Mouse (Mus musculus) forebrain, embryonic 13.5 days (tissue): ENCODE data around the gene Vtcn1. TPM values are rescaled to one million over a fixed set of nuclear protein-coding genes. Genes with fewer than 3 reads are reported as not detected.
A peak's percentile ranks its signal among the peaks of the same experiment; 100 is the strongest.

ENCODE experiments used
- ATAC-seq: fragments of 200-750 bp; cut with Nextera tagmentation; 2 replicates; pipeline ENCODE4 v1.8.0; 2017
- H3K27ac ChIP-seq: fragments of 300-500 bp; sonication (generic); 2 replicates; pipeline ENCODE4 v1.5.1; 2015; ENCODE audit warnings: inconsistent platforms, mild to moderate bottlenecking, moderate library complexity
- H3K27me3 ChIP-seq: fragments of 300-500 bp; sonication (generic); 2 replicates; pipeline ENCODE4 v1.6.1; 2015; ENCODE audit warnings: mild to moderate bottlenecking, inconsistent platforms
- H3K36me3 ChIP-seq: fragments of 300-500 bp; sonication (generic); 2 replicates; pipeline ENCODE4 v1.6.1; 2015; ENCODE audit warnings: mild to moderate bottlenecking, inconsistent platforms; ENCODE audit not compliant: poor library complexity, severe bottlenecking
- H3K4me1 ChIP-seq: fragments of 300-500 bp; sonication (generic); 2 replicates; pipeline ENCODE4 v1.6.1; 2015; ENCODE audit warnings: inconsistent platforms
- H3K4me2 ChIP-seq: fragments of 300-500 bp; sonication (generic); 2 replicates; pipeline ENCODE4 v1.6.1; 2015; ENCODE audit warnings: inconsistent platforms, mild to moderate bottlenecking, moderate library complexity
- H3K4me3 ChIP-seq: fragments of 300-500 bp; sonication (generic); 2 replicates; pipeline ENCODE4 v1.5.1; 2015; ENCODE audit warnings: mild to moderate bottlenecking, inconsistent platforms
- H3K9ac ChIP-seq: fragments of 300-500 bp; sonication (generic); 2 replicates; pipeline ENCODE4 v1.6.1; 2015; ENCODE audit warnings: mild to moderate bottlenecking, inconsistent platforms
- H3K9me3 ChIP-seq: fragments of 300-500 bp; sonication (generic); replicated peaks from 2 replicates; pipeline ENCODE4 v1.6.1; 2016; ENCODE audit warnings: inconsistent platforms
- WGBS: fragments of 180-500 bp; shearing (Covaris S2); methylation state at CpG from one replicate; pipeline ENCODE4 v1.1.7; 2015; 5-methylcytosine and 5-hydroxymethylcytosine counted together
- polyA plus RNA-seq: library from polyadenylated mRNA; unstranded; fragments of >200 nt; fragmentation: Nextera tagmentation; extraction: Ambion mirVana; gene quantifications from 2 replicates; pipeline ENCODE4 v1.2.1, GENCODE M21; 2015

Vtcn1 gene
- polyA plus RNA-seq, 1 experiment from 2014 or later, result not detected

- 86% methylated on average over 6 of the region's 6 CpGs for WGBS
These were observed 83.3 kb downstream of the Vtcn1 start for GRCm38 (mm10) chr3:100908594-100908993.

GRCm38 (mm10) chr3:100910621-100911020, 85.4 kb downstream of the Vtcn1 start:
- Histone ChIP-seq H3K27me3 (no peaks in the 10 kb centered on the region), H3K4me1 (no peaks in the 10 kb centered on the region), H3K9me3 (no peaks in the 10 kb centered on the region), H3K4me3 (no peak overlapping the region), H3K36me3 (no peaks in the 10 kb centered on the region), H3K27ac (no peak overlapping the region), H3K4me2 (no peak overlapping the region), H3K9ac (no peak overlapping the region)
- ATAC-seq, result no peak
- WGBS, result 70% methylated on average over 5 of the region's 5 CpGs

More at GRCm38 (mm10) chr3:100908594-100908993, 83.3 kb downstream of the Vtcn1 start:
- no peak for ATAC-seq
- no peaks in the 10 kb centered on the region for H3K9me3 ChIP-seq
- H3K4me3 ChIP-seq, result no peak overlapping the region
- H3K36me3 ChIP-seq, result no peaks in the 10 kb centered on the region
- H3K4me2 ChIP-seq, result no peak overlapping the region
- H3K27ac ChIP-seq, result no peak overlapping the region
- no peaks in the 10 kb centered on the region for H3K4me1 ChIP-seq
- H3K27me3 ChIP-seq, result no peaks in the 10 kb centered on the region
- H3K9ac ChIP-seq, result no peak overlapping the region

GRCm38 (mm10) chr3:100911026-100911425, 85.8 kb downstream of the Vtcn1 start:
- 87% methylated on average over 9 of the region's 9 CpGs for WGBS
- H3K27me3 ChIP-seq, result no peaks in the 10 kb centered on the region
- no peak overlapping the region for H3K4me3 ChIP-seq
- no peaks in the 10 kb centered on the region for H3K9me3 ChIP-seq
- H3K36me3 ChIP-seq, result no peaks in the 10 kb centered on the region
- no peak overlapping the region for H3K4me2 ChIP-seq
- H3K4me1 ChIP-seq, result no peaks in the 10 kb centered on the region
- no peak overlapping the region for H3K27ac ChIP-seq
- no peak for ATAC-seq
- H3K9ac ChIP-seq, result no peak overlapping the region

- WGBS, result 86% methylated on average over 7 of the region's 7 CpGs
- Histone ChIP-seq H3K27ac (no peak overlapping the region), H3K4me1 (no peaks in the 10 kb centered on the region), H3K9me3 (no peaks in the 10 kb centered on the region), H3K9ac (no peak overlapping the region), H3K27me3 (no peaks in the 10 kb centered on the region), H3K4me2 (no peak overlapping the region), H3K36me3 (no peaks in the 10 kb centered on the region), H3K4me3 (no peak overlapping the region)
- ATAC-seq, result no peak
These were observed 86.4 kb downstream of the Vtcn1 start for GRCm38 (mm10) chr3:100911498-100912213.

- no peak overlapping the region for H3K4me3 ChIP-seq
- WGBS, result 18% methylated on average over 7 of the region's 7 CpGs
- H3K4me2 ChIP-seq, result no peak overlapping the region; the same call in 1 of the 2 replicates
- no peaks in the 10 kb centered on the region for H3K36me3 ChIP-seq
- H3K27me3 ChIP-seq, result no peaks in the 10 kb centered on the region
- H3K27ac ChIP-seq, result no peak overlapping the region
- H3K9me3 ChIP-seq, result no peaks in the 10 kb centered on the region
- peaks cover 7% of the 10 kb centered on the region for H3K4me1 ChIP-seq
- H3K9ac ChIP-seq, result no peak overlapping the region
- no peak for ATAC-seq
These were observed 91.6 kb downstream of the Vtcn1 start for GRCm38 (mm10) chr3:100916844-100917243.

GRCm38 (mm10) chr3:100920611-100921140, 95.4 kb downstream of the Vtcn1 start:
- H3K9ac ChIP-seq, result no peak overlapping the region
- 86% methylated on average over 9 of the region's 9 CpGs for WGBS
- no peaks in the 10 kb centered on the region for H3K27me3 ChIP-seq
- H3K4me1 ChIP-seq, result peaks cover 36% of the 10 kb centered on the region
- H3K27ac ChIP-seq, result no peak overlapping the region
- peaks cover 5% of the 10 kb centered on the region; the same call in 1 of the 2 replicates for H3K36me3 ChIP-seq
- H3K4me2 ChIP-seq, result no peak overlapping the region
- no peak for ATAC-seq
- H3K9me3 ChIP-seq, result no peaks in the 10 kb centered on the region
- H3K4me3 ChIP-seq, result no peak overlapping the region

- H3K27me3 ChIP-seq, result no peaks in the 10 kb centered on the region
- H3K27ac ChIP-seq, result peak within 1 kb of the TSS; percentile 48
- no peaks in the 10 kb centered on the region for H3K9me3 ChIP-seq
- peak within 1 kb of the TSS; percentile 74 for H3K9ac ChIP-seq
- H3K4me1 ChIP-seq, result peaks cover 49% of the 10 kb centered on the region
- under 1% methylated on average over 39 of the region's 39 CpGs for WGBS
- peak; percentile 97 for ATAC-seq
- peaks cover 8% of the 10 kb centered on the region; the same call in 1 of the 2 replicates for H3K36me3 ChIP-seq
- H3K4me3 ChIP-seq, result peak within 1 kb of the TSS; percentile 55
- H3K4me2 ChIP-seq, result peak within 1 kb of the TSS; percentile 69
These were observed 96.7 kb downstream of the Vtcn1 start, which contains the start of gene Trim45 for GRCm38 (mm10) chr3:100921825-100922505. TSS of gene Trim45 (plus strand) at chr3:100922202.

GRCm38 (mm10) chr3:100922506-100923375, 97.5 kb downstream of the Vtcn1 start:
- Histone ChIP-seq H3K9me3 (no peaks in the 10 kb centered on the region), H3K4me2 (peak overlapping the region; percentile 69), H3K4me1 (peaks cover 52% of the 10 kb centered on the region), H3K36me3 (peaks cover 11% of the 10 kb centered on the region), H3K9ac (peak overlapping the region; percentile 74), H3K27ac (peak overlapping the region; percentile 48), H3K27me3 (no peaks in the 10 kb centered on the region), H3K4me3 (peak overlapping the region; percentile 55)
- 36% methylated on average over 28 of the region's 28 CpGs for whole genome bisulfite sequencing
- ATAC-seq, result peak; percentile 66; the same call in 1 of the 2 replicates

GRCm38 (mm10) chr3:100924065-100924732, 98.9 kb downstream of the Vtcn1 start:
- Histone ChIP-seq H3K4me3 (no peak overlapping the region), H3K9me3 (no peaks in the 10 kb centered on the region), H3K9ac (no peak overlapping the region), H3K4me1 (peaks cover 52% of the 10 kb centered on the region), H3K27ac (peak overlapping the region; percentile 26; the same call in 1 of the 2 replicates), H3K4me2 (peak overlapping the region; percentile 69; the same call in 1 of the 2 replicates), H3K27me3 (no peaks in the 10 kb centered on the region), H3K36me3 (peaks cover 24% of the 10 kb centered on the region)
- ATAC-seq, result no peak
- WGBS, result 72% methylated on average over 6 of the region's 6 CpGs

- Histone ChIP-seq H3K4me2 (no peak overlapping the region), H3K4me1 (peaks cover 52% of the 10 kb centered on the region), H3K9me3 (no peaks in the 10 kb centered on the region), H3K27me3 (no peaks in the 10 kb centered on the region), H3K27ac (no peak overlapping the region), H3K36me3 (peaks cover 33% of the 10 kb centered on the region), H3K9ac (no peak overlapping the region), H3K4me3 (no peak overlapping the region)
- WGBS, result 88% methylated on average over 16 of the region's 16 CpGs
- ATAC-seq, result no peak
These were observed 99.9 kb downstream of the Vtcn1 start for GRCm38 (mm10) chr3:100925176-100925575.
